Mouse (Mus musculus) T-helper 17 cell (primary cell): ENCODE measurements at regions not wholly inside any gene's neighbourhood (a gene's known extent, or its start where the extent isn't known, plus 50 kb on each side); places are given as distances from the start of the nearest gene placed in this dataset.

Experiments
- in situ Hi-C, 2 experiments: fragments of 300-600 bp; cut with MboI, MseI; formaldehyde crosslinking; loops; 1 replicate in 1 of 2; 2 replicates in 1 of 2; pipeline ENCODE4 v1.15.1; 2025; ENCODE audit warnings: high pct_unique_total_duplicates in 2 of 2

- in situ Hi-C loops: no loop called here
Measured at GRCm38 (mm10) chr9:89858005-89858404, 51.7 kb upstream of the Rasgrf1 start.

- in situ Hi-C loops: no loop called here
Measured at GRCm38 (mm10) chr9:89850491-89851282, 59.0 kb upstream of the Rasgrf1 start.

- in situ Hi-C loops: loop anchor here in 1 of 2 experiments (25.0 kb wide), 1 partner anchor 212 kb away; the partner anchor contains the start of gene Ctsh
Measured at GRCm38 (mm10) chr9:89849947-89850346, 59.8 kb upstream of the Rasgrf1 start.

GRCm38 (mm10) chr9:89848571-89848970, 61.1 kb upstream of the Rasgrf1 start:
- in situ Hi-C loops: loop anchor here in 1 of 2 experiments (25.0 kb wide), 1 partner anchor 214 kb away; the partner anchor contains the start of gene Ctsh

- in situ Hi-C loops: loop anchor here in 1 of 2 experiments (25.0 kb wide), 1 partner anchor 215 kb away; the partner anchor contains the start of gene Ctsh
Measured at GRCm38 (mm10) chr9:89846973-89847372, 62.7 kb upstream of the Rasgrf1 start.

GRCm38 (mm10) chr9:89842776-89843089, 67.0 kb upstream of the Rasgrf1 start:
- in situ Hi-C loops: loop anchor here in 1 of 2 experiments (25.0 kb wide), 1 partner anchor 220 kb away; the partner anchor contains the start of gene Ctsh

- in situ Hi-C loops: loop anchor here in 1 of 2 experiments (25.0 kb wide), 1 partner anchor 220 kb away; the partner anchor contains the start of gene Ctsh
Measured at GRCm38 (mm10) chr9:89841866-89842775, 67.6 kb upstream of the Rasgrf1 start.

- in situ Hi-C loops: loop anchor here in 1 of 2 experiments (25.0 kb wide), 1 partner anchor 221 kb away; the partner anchor contains the start of gene Ctsh
Measured at GRCm38 (mm10) chr9:89841371-89841770, 68.3 kb upstream of the Rasgrf1 start.

GRCm38 (mm10) chr9:89836454-89837245, 73.1 kb upstream of the Rasgrf1 start:
- in situ Hi-C loops: loop anchor here (10.0 to 25.0 kb wide), 2 partner anchors 226 to 1462 kb away; partner anchors contain the start of gene Ctsh (in 1 of the 2)

- in situ Hi-C loops: loop anchor here (10.0 to 25.0 kb wide), 2 partner anchors 229 to 1459 kb away; partner anchors contain the start of gene Ctsh (in 1 of the 2)
Measured at GRCm38 (mm10) chr9:89833596-89833995, 76.1 kb upstream of the Rasgrf1 start.

GRCm38 (mm10) chr9:89831855-89832254, 77.9 kb upstream of the Rasgrf1 start:
- in situ Hi-C loops: loop anchor here (10.0 to 25.0 kb wide), 2 partner anchors 230 to 1457 kb away; partner anchors contain the start of gene Ctsh (in 1 of the 2)

- in situ Hi-C loops: loop anchor here (5.0 to 25.0 kb wide), 3 partner anchors 144 to 239 kb away; partner anchors contain the start of gene Ctsh (in 1 of the 2)
Measured at GRCm38 (mm10) chr9:89828156-89828555, 81.6 kb upstream of the Rasgrf1 start.

GRCm38 (mm10) chr9:89827564-89827963, 82.1 kb upstream of the Rasgrf1 start:
- in situ Hi-C loops: loop anchor here (5.0 to 25.0 kb wide), 3 partner anchors 145 to 240 kb away; partner anchors contain the start of gene Ctsh (in 1 of the 2)

- in situ Hi-C loops: loop anchor here (5.0 to 25.0 kb wide), 3 partner anchors 145 to 240 kb away; partner anchors contain the start of gene Ctsh (in 1 of the 2)
Measured at GRCm38 (mm10) chr9:89826712-89827548, 82.8 kb upstream of the Rasgrf1 start.

GRCm38 (mm10) chr9:89821853-89822243, 83.6 kb upstream of the Ankrd34c start:
- in situ Hi-C loops: no loop called here

GRCm38 (mm10) chr9:89821109-89821852, 83.0 kb upstream of the Ankrd34c start:
- in situ Hi-C loops: no loop called here

- in situ Hi-C loops: no loop called here
Measured at GRCm38 (mm10) chr9:89813616-89814318, 75.5 kb upstream of the Ankrd34c start.

GRCm38 (mm10) chr9:89807381-89807780, 69.1 kb upstream of the Ankrd34c start:
- in situ Hi-C loops: no loop called here
